Mouse (Mus musculus) liver, embryonic 13.5 days (tissue): ENCODE measurements at regions not wholly inside any gene's neighbourhood (a gene's known extent, or its start where the extent isn't known, plus 50 kb on each side); places are given as distances from the start of the nearest gene placed in this dataset.

Experiments
- ATAC-seq: fragments of 200-750 bp; cut with Nextera tagmentation; 2 replicates; pipeline ENCODE4 v1.8.0; 2017; ENCODE audit warnings: low read depth, mild to moderate bottlenecking, moderate number of reproducible peaks, moderate library complexity
- DNase-seq: peaks from one replicate; pipeline ENCODE4 v3.0.0; 2022
- H3K27ac ChIP-seq: fragments of 300-500 bp; sonication (generic); 2 replicates; pipeline ENCODE4 v1.5.1; 2015; ENCODE audit warnings: moderate library complexity, mild to moderate bottlenecking, inconsistent platforms
- H3K27me3 ChIP-seq: fragments of 300-500 bp; sonication (generic); 2 replicates; pipeline ENCODE4 v1.6.1; 2015; ENCODE audit warnings: mild to moderate bottlenecking, inconsistent platforms
- H3K36me3 ChIP-seq: fragments of 300-500 bp; sonication (generic); 2 replicates; pipeline ENCODE4 v1.6.1; 2015; ENCODE audit warnings: mild to moderate bottlenecking, inconsistent platforms
- H3K4me1 ChIP-seq: fragments of 300-500 bp; sonication (generic); replicated peaks from 2 replicates; pipeline ENCODE4 v1.6.1; 2015; ENCODE audit warnings: inconsistent platforms
- H3K4me2 ChIP-seq: fragments of 300-500 bp; sonication (generic); 2 replicates; pipeline ENCODE4 v1.6.1; 2015; ENCODE audit warnings: inconsistent platforms, mild to moderate bottlenecking, moderate library complexity
- H3K4me3 ChIP-seq: fragments of 300-500 bp; sonication (generic); replicated peaks from 2 replicates; pipeline ENCODE4 v1.5.1; 2015; ENCODE audit warnings: mild to moderate bottlenecking, inconsistent platforms
- H3K9ac ChIP-seq: fragments of 300-500 bp; sonication (generic); 2 replicates; pipeline ENCODE4 v1.6.1; 2015; ENCODE audit warnings: mild to moderate bottlenecking, inconsistent platforms
- H3K9me3 ChIP-seq: fragments of 300-500 bp; sonication (generic); replicated peaks from 2 replicates; pipeline ENCODE4 v1.6.1; 2016; ENCODE audit warnings: inconsistent platforms
- WGBS: fragments of 180-500 bp; shearing (Covaris S2); methylation state at CpG from one replicate; pipeline ENCODE4 v1.1.7; 2015; ENCODE audit not compliant: insufficient replicate concordance; 5-methylcytosine and 5-hydroxymethylcytosine counted together

DNA sequence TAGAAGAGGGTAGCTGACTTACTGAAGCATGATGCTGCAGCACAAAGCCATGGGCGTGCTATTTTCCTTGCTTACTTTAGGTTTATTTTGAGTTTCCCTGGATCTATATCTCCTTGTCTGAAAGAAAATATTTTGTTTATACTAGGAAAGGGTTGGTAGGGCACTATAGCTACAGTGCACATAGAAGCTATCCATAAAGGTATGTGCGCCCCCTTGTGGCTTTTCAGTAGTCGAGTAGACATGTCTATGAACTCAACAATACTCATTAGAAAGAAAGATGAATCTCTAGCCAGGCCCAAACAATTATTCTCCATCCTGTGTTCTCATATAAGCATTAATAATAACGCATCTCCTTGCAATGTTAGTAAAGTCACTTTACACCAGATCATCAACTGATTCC is 114.3 kb downstream of the Rab38 start:
- 3% methylated on average over 4 of the region's 4 CpGs for WGBS
- Histone ChIP-seq H3K36me3 (no peaks in the 10 kb centered on the region), H3K4me3 (no peak overlapping the region), H3K27ac (no peak overlapping the region), H3K4me2 (no peak overlapping the region), H3K9ac (no peak overlapping the region), H3K9me3 (no peaks in the 10 kb centered on the region), H3K27me3 (no peaks in the 10 kb centered on the region), H3K4me1 (no peaks in the 10 kb centered on the region)
- DNase-seq = no peak
- ATAC-seq = peak; percentile 45; the same call in 1 of the 2 replicates

GRCm38 (mm10) chr7:88544976-88545654 is 115.0 kb downstream of the Rab38 start:
- no peaks in the 10 kb centered on the region for H3K36me3 ChIP-seq
- no peak overlapping the region for H3K4me2 ChIP-seq
- H3K9me3 ChIP-seq = no peaks in the 10 kb centered on the region
- H3K9ac ChIP-seq = no peak overlapping the region
- 45% methylated on average over 5 of the region's 5 CpGs for WGBS
- no peaks in the 10 kb centered on the region for H3K4me1 ChIP-seq
- DNase-seq (no peak), ATAC-seq (no peak)
- no peak overlapping the region for H3K27ac ChIP-seq
- H3K27me3 ChIP-seq = no peaks in the 10 kb centered on the region
- no peak overlapping the region for H3K4me3 ChIP-seq

DNA sequence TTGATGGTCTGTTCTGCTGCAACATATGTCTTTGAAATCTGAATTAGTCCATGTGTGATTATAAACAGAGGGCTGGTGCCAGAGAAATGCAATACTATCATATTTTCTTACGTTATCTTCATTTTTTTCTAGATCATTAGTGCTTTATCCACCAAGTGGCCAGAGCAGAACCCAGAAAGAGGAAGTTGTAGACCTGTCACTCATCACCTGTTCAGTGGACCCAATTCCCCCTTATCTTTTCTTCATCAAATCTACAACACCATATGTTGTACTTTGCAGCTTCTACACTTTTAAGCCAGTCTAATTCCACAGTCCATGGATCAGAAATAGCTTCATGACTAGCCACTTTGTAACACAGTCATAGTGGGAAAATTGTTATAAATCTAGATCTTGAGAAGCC is 145.0 kb downstream of the Rab38 start:
- Histone ChIP-seq H3K36me3 (no peaks in the 10 kb centered on the region), H3K27me3 (no peaks in the 10 kb centered on the region), H3K4me1 (no peaks in the 10 kb centered on the region), H3K4me3 (no peak overlapping the region), H3K4me2 (no peak overlapping the region), H3K9ac (no peak overlapping the region), H3K9me3 (no peaks in the 10 kb centered on the region), H3K27ac (no peak overlapping the region)
- WGBS = 41% methylated on average over 1 of the region's 1 CpGs
- no peak for DNase-seq
- ATAC-seq = no peak

DNA sequence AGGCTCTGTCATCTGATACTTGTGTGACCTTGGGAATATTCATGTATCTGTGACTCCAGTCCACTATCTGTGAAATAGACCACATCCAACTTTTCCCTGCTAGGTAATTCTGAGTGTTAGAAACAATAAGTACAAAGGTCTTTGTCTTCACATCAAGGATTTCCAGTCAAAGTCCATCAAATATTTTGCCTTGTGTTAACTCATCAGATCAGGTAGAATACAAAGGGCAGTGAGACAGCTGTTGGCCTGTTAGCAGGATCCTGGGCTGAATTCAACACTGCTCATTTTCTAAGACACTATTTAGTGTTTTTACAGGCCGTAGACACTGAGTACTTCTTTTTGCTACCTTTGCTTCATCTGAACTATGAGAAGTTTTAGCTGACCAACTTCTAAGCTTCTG is 170.7 kb downstream of the Rab38 start:
- no peaks in the 10 kb centered on the region for H3K27me3 ChIP-seq
- no peak overlapping the region for H3K4me3 ChIP-seq
- no peak overlapping the region for H3K27ac ChIP-seq
- no peak overlapping the region for H3K9ac ChIP-seq
- H3K9me3 ChIP-seq = no peaks in the 10 kb centered on the region
- no peak for ATAC-seq
- H3K4me2 ChIP-seq = no peak overlapping the region
- 48% methylated on average over 1 of the region's 1 CpGs for WGBS
- DNase-seq = no peak
- H3K4me1 ChIP-seq = no peaks in the 10 kb centered on the region
- no peaks in the 10 kb centered on the region for H3K36me3 ChIP-seq
